Mouse (Mus musculus): Measurements from ENCODE around the gene Tprn.

The Tprn gene

DNA sequence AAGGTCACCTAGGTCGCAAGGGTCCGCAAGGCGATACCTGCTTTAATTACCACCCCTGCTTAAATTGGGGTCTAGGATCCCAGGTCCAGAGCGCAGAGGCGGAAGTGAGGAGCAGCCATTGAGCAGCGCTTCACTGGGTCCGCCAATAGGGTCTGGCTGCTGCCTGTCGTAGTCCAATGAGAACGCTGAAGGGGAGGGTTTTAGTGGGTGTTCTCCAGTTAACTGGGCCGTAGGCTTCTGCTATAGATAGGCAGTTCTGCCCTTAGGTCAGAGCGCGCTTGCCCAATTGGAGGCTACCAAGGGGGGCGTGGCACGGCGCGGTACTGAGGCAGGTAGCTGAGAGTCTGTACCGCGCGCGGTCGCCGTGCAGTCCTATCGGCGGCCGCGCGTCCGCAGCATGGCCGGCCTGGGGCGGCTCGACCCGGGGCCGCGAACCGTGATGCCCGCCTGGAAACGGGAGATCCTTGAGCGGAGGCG lies at the start of gene Tprn:
Tprn (plus strand) TSS at position 328 of the 477 bp plus-strand sequence.
- DNase-seq (ENCODE audit: low read depth, low spot score), result peak; percentile 98

- peak; percentile 44 for DNase-seq (ENCODE audit: low read depth, low spot score)
Observed at GRCm38 (mm10) chr2:25213266-25213865, 49.1 kb upstream of the Tprn start.

- no peak for DNase-seq (ENCODE audit: low read depth, low spot score)
Observed at GRCm38 (mm10) chr2:25214444-25214843, 48.0 kb upstream of the Tprn start, which contains the start of gene Stpg3. TSS of gene Stpg3 (minus strand) at chr2:25214637.

DNA sequence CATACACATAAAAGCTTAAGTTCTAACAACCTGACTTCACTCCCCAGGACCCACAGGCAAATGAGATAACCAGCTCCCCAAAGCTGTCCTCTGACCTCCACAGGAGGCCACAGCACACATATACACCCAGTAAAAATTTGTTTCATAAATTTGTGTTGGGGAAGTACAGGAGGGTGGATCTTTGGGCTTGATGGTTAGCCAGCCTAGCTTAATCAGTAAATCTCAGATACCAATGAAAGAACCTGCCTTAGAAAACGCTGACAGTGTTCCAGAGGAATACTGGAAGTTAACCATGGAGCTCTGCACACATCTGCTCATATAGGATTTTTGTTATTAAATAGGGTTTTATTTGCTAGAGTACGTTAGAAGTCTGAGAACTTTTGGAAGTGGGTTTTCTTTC lies 44.8 kb upstream of the Tprn start:
- DNase-seq (ENCODE audit: low read depth, low spot score), result no peak

DNA sequence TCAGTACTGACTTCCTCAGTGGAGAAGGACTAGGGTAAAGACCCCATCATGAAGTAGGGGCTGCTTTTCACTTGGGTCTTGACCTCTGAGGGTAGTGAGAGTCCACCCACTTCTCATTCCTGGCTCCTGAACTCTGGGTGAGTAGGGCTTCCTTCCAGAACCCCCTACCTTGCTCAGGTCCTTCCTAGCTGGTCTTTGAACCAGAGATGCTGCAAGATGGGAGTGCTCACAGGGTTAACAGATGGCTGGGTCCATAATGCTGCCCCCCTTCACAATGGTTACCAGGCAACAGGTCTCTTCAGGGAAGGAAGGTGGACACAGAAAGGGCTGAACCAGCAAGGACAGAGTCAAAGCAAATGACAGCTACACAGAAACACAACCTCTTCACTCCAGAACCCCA lies 44.0 kb upstream of the Tprn start, which contains the start of gene Fam166a:
Fam166a (plus strand) TSS at position 301 of the 400 bp plus-strand sequence.
- no peak for DNase-seq (ENCODE audit: low read depth, low spot score)

- peak; percentile 46 for DNase-seq (ENCODE audit: low read depth, low spot score)
Observed at GRCm38 (mm10) chr2:25221331-25221772, 41.1 kb upstream of the Tprn start.

DNA sequence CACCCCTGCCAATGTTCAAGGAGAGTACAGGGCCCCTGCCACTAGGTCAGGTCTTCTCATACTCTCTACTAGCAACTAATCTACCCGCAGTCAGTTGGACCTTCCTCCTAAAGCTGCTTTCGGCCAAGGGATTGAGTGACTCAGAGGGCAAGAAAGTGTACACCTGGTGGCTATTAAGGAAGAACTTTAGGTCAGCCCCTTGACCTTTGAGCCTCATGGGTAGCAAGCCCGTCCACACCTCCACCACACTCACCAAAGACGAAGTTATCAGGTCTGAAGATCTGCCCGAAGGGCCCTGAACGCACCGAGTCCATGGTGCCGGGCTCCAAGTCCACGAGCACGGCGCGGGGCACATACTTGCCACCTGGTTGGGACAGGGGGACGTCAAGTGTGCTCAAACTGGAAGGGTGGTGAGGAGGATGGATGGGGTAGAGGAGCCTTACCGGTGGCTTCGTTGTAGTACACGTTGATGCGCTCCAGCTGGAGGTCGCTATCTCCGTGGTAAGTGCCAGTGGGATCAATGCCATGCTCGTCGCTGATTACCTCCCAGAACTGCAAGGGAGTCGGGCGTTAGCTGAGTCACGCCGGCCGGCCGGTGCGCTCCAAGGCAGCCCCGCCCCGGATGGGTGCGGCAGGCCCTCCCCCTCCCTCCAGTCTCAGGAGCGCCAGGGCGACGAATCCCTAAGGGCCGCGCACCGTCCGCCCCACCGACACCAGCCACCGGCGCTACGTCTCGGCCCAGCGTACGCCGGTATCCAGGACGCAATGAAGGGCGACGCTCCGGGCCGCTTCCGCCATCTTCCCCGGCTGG lies 38.5 kb upstream of the Tprn start:
- DNase-seq (ENCODE audit: low read depth, low spot score), result peak; percentile 96

GRCm38 (mm10) chr2:25224492-25224765 lies 38.0 kb upstream of the Tprn start, which contains the start of gene Tubb4b:
TSS of gene Tubb4b (minus strand) at chr2:25224702.
- DNase-seq (ENCODE audit: low read depth, low spot score), result no peak

GRCm38 (mm10) chr2:25224766-25225752 lies 37.4 kb upstream of the Tprn start:
- DNase-seq (ENCODE audit: low read depth, low spot score), result peak; percentile 100

DNA sequence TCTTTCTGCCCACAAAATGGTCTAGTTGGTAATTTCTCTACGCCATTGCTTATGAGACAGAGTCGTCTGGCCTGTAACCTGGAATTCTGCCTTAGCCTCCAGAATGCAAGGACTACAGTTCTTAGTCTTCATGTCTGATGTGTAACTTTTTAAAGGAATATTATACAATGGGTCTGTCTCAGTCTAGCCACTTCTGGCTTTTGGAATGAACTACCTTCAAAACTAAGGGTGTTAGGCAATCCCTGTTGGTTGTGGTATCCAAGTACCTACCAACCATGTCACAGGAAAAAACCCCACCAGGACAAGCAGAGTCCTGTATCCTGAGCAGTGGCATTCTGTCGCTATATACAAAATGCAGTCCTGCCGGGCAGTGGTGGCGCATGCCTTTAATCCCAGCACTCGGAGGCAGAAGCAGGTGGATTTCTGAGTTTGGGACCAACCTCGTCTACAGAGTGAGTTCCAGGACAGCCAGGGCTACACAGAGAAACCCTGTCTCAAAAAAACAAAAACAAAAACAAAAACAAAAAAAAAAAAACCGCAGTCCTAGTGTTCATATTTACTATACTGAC lies 36.5 kb upstream of the Tprn start:
- no peak for DNase-seq (ENCODE audit: low read depth, low spot score)

DNA sequence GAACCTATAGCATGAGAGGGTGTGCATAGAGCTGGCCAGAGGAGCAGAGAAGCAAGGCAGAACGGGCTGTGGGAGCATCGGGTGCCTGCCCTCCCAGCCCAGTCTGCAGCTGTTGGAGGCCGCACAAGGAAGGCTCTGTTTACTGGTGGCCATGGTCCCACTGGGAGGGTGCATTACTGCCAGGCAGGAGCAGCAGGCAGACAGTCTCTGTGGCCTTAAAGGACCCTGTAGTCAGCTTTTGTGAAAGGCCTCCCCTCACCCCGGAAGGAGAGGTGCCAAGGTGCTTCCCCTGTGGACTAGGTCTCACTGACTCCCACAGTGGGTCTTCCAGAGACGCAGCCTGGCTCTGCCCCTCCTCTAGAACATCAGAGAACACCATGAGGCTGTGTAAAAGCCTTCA lies 35.6 kb upstream of the Tprn start:
- DNase-seq (ENCODE audit: low read depth, low spot score), result no peak

DNA sequence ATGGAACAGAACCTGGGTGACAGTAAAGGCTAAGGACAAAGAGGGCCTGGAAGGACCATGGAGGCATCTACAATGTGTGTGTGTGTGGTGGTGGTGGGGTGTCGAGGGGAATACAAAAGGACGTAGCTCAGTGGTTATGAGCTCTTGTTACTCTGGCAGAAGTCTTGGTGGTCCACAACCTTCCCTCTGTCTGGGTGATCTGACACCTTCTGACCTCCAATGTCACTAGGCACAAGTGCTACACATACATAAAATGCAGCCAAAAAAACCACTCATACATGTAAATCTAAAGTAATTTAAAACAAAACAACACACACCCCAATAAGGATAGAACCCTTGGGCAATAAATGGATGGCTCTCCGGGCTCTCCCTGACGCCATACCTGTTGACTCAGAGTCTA lies 35.0 kb upstream of the Tprn start:
- DNase-seq (ENCODE audit: low read depth, low spot score), result no peak

DNA sequence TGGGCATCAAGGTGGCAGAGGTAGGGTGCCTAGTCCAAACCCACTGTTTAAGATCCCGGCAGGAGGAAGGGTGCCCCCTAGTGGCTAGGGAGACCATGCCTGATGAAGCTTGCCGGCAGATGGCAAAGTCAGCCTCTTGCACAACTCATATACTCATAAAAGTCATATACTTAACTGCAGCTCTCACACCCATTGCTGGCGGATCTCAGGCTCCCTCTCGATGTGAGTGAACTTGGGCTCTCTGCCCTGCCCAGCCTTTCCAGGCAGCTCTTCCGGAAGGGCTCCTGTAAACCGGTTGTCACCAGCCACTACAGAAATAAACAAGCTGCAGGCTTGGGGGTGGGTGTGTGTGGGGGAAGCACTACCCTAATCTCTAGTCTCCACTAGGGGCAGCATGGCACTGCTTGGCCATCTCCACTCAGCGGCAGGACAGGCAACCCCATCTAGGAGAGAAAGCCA lies 34.0 kb upstream of the Tprn start:
- DNase-seq (ENCODE audit: low read depth, low spot score), result peak; percentile 96

DNA sequence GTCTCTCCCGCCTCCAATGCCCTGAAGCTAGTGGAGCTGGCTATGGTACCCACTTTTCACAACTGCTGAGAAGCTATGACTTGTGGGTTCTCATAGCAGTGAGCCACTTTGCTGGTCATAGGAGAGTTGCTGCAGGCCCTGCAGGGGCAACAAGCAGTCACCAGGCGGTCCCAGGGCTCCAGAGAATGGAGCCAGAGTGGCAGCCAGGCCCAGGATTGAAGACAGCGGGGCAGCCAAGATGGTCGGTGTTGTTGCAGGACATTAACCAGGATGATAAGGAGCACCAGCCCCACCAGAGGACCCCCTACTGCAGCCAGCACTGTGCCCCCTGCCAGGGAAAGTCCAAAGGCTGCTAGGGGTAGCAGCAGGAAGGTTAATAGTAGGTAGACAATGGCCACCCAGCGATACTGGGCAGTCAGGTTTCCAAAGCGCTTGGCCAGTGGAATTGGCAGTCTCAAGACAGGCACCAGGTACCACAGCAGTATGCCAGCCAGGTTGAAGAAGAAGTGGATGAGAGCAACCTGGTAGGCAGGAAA lies 33.4 kb upstream of the Tprn start:
- DNase-seq (ENCODE audit: low read depth, low spot score), result no peak

GRCm38 (mm10) chr2:25229582-25229981 lies 32.8 kb upstream of the Tprn start:
- DNase-seq (ENCODE audit: low read depth, low spot score), result no peak

DNA sequence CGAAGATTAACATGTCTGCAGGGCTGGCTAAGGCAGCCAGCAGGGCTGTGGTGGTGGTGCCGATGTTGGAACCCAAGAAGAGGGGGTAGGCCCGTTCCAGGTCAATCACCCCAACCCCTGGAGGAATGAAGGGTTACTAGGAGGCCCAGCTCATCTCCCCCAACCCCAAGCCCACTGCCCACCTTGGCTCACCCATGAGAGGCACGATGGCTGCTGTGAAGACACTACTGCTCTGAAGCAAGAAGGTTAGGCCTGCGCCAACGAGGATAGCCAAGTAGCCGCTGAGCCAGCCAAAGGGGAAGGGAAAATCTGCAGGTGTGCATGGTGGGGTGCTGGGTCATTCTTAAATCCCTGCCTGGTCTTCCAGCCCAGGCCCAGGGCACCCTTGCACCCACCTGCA lies 31.8 kb upstream of the Tprn start:
- no peak for DNase-seq (ENCODE audit: low read depth, low spot score)

- peak; percentile 58 for DNase-seq (ENCODE audit: low read depth, low spot score)
Observed at GRCm38 (mm10) chr2:25231038-25231437, 31.4 kb upstream of the Tprn start.

GRCm38 (mm10) chr2:25233421-25233820 lies 29.0 kb upstream of the Tprn start:
- no peak for DNase-seq (ENCODE audit: low read depth, low spot score)

GRCm38 (mm10) chr2:25234050-25234449 lies 28.4 kb upstream of the Tprn start, which contains the start of gene Slc34a3:
TSS of gene Slc34a3 (minus strand) at chr2:25234364.
- no peak for DNase-seq (ENCODE audit: low read depth, low spot score)

- DNase-seq (ENCODE audit: low read depth, low spot score), result peak; percentile 39
Observed at GRCm38 (mm10) chr2:25234551-25235220, 27.7 kb upstream of the Tprn start.

Measured in ZHBTc4 (cell line).